Mouse (Mus musculus) neural tube, embryonic 11.5 days (tissue): Measurements from ENCODE around the gene Foxn3. TPM values are rescaled to one million over a fixed set of nuclear protein-coding genes. Genes with fewer than 3 reads are reported as not detected.
A peak's percentile ranks its signal among the peaks of the same experiment; 100 is the strongest.

Source experiments
- ATAC-seq: fragments of 200-750 bp; cut with Nextera tagmentation; 2 replicates; pipeline ENCODE4 v1.8.0; 2017; ENCODE audit warnings: moderate number of reproducible peaks, mild to moderate bottlenecking, moderate TSS enrichment, moderate library complexity; ENCODE audit not compliant: insufficient read depth, low FRiP score, low TSS enrichment
- DNase-seq: peaks from one replicate; pipeline ENCODE4 v3.0.0-alpha.2; 2015; ENCODE audit warnings: low spot score
- H3K27ac ChIP-seq: fragments of 300-500 bp; sonication (generic); 2 replicates; pipeline ENCODE4 v1.5.1; 2014; ENCODE audit warnings: low read depth, mild to moderate bottlenecking, low read length
- H3K27me3 ChIP-seq: fragments of 300-500 bp; sonication (generic); 2 replicates; pipeline ENCODE4 v1.6.1; 2014; ENCODE audit warnings: mild to moderate bottlenecking, low read length, mixed read lengths; ENCODE audit not compliant: control insufficient read depth, insufficient read depth
- H3K36me3 ChIP-seq: fragments of 300-500 bp; sonication (generic); 2 replicates; pipeline ENCODE4 v1.6.1; 2014; ENCODE audit warnings: mild to moderate bottlenecking, low read length, moderate library complexity, mixed read lengths; ENCODE audit not compliant: control insufficient read depth, insufficient read depth
- H3K4me1 ChIP-seq: fragments of 300-500 bp; sonication (generic); 2 replicates; pipeline ENCODE4 v1.6.1; 2014; ENCODE audit warnings: low read length, mixed read lengths; ENCODE audit not compliant: control insufficient read depth, insufficient read depth
- H3K4me2 ChIP-seq: fragments of 300-500 bp; sonication (generic); 2 replicates; pipeline ENCODE4 v1.6.1; 2014; ENCODE audit warnings: low read depth, mild to moderate bottlenecking, moderate library complexity
- H3K4me3 ChIP-seq: fragments of 300-500 bp; sonication (generic); 2 replicates; pipeline ENCODE4 v1.5.1; 2014; ENCODE audit warnings: low read depth, low read length
- H3K9ac ChIP-seq: fragments of 300-500 bp; sonication (generic); 2 replicates; pipeline ENCODE4 v1.6.1; 2014; ENCODE audit warnings: mild to moderate bottlenecking, low read length
- H3K9me3 ChIP-seq: fragments of 300-500 bp; sonication (generic); 2 replicates; pipeline ENCODE4 v1.6.1; 2016; ENCODE audit warnings: low read length; ENCODE audit not compliant: control insufficient read depth
- WGBS: fragments of 180-500 bp; shearing (Covaris S2); extraction: QIAGEN DNeasy Blood & Tissue Kit; methylation state at CpG from one replicate; pipeline ENCODE4 v1.1.7; 2014; 5-methylcytosine and 5-hydroxymethylcytosine counted together
- polyA plus RNA-seq: library from polyadenylated mRNA; unstranded; fragments of >200 nt; fragmentation: Nextera tagmentation; extraction: Ambion mirVana; gene quantifications from 2 replicates; pipeline ENCODE4 v1.2.1, GENCODE M21; 2014

The Foxn3 gene
- polyA plus RNA-seq, 1 experiment from 2014 or later: 85.8 TPM

DNA sequence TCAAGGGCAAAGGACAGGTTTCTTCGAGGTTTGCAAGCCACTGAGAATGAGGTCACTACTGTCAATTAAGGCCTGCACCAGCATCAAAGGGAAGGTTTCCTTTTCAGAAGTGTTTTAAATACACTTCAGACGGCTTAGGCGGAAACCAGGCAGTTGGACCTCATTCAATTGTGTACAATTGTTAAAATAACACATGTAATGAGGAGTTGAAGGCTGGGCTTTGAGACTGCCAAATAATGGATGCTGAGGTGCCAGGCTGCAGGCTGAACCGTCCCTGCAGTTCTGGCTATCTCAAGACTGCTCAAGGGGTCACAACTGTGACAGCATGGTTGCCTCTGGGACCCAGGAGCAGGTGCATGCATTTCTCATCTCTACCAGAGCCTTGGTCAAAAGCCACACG lies 89.2 kb downstream of the Foxn3 start:
- Histone ChIP-seq H3K27ac (no peak overlapping the region), H3K36me3 (no peaks in the 10 kb centered on the region), H3K27me3 (no peaks in the 10 kb centered on the region), H3K9me3 (no peaks in the 10 kb centered on the region), H3K4me1 (no peaks in the 10 kb centered on the region), H3K4me3 (no peak overlapping the region), H3K4me2 (no peak overlapping the region), H3K9ac (no peak overlapping the region)
- no peak for DNase-seq
- WGBS: 55% methylated on average over 5 of the region's 5 CpGs
- ATAC-seq: no peak

DNA sequence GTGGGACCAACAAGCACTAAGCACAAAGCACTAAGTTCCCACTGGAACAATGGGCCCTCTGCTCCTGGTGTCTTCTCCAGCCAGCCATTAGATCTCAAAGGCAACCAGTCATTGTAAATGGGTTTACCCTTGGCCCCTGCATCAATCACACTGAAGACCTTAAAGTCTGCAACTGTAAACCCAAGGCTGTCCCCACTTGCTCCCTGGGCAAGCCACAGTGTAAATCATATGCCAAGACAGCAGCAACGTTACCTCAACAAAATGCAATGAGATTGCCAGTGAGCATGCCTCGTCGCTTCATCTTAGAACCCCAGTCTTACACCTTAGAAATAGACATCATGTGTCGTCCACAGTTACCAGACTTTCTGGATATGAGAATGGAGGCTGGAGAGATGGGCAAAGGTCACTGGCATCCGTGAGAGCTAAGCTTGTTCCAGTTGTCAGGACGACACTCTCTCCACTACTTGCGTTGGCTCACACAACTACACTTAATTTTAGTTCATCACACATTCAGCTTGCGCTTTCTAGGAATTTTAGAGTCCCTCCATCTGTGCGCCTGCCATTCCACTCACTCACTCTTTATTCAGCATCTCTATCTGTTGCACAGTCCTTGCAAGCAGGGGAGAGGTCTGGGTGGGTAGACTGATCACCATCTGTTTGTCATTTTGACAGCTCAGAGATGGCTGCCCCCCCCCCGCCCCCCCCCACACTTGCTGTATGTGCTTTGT lies 89.8 kb downstream of the Foxn3 start:
- Histone ChIP-seq H3K36me3 (no peaks in the 10 kb centered on the region), H3K9ac (no peak overlapping the region), H3K4me3 (no peak overlapping the region), H3K4me1 (no peaks in the 10 kb centered on the region; the same call in 1 of the 2 replicates), H3K4me2 (no peak overlapping the region), H3K9me3 (no peaks in the 10 kb centered on the region), H3K27me3 (no peaks in the 10 kb centered on the region), H3K27ac (no peak overlapping the region)
- ATAC-seq (no peak), DNase-seq (no peak)
- 84% methylated on average over 10 of the region's 10 CpGs for WGBS

DNA sequence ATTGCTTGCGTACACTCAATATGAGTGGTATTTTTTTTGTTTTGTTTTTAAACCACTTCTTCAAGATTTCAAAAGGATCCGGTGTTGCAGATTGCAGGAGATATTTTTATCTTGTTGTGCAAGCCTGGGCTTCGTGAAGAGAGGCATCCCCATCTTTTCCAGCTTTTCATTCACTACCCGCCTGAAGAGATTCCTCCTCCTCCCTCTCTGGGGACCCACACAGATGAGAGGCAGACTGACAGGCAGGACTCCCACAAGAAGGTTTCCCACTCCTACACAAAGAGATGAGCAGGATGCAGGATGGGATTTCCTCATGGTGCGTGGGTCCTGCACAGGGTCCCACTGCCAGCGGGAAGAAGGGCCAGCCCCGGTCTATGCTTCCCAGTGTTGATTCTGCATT lies 92.0 kb downstream of the Foxn3 start:
- no peaks in the 10 kb centered on the region for H3K9me3 ChIP-seq
- H3K4me1 ChIP-seq: peaks cover 8% of the 10 kb centered on the region; the same call in 1 of the 2 replicates
- H3K4me2 ChIP-seq: no peak overlapping the region
- whole genome bisulfite sequencing: 89% methylated on average over 7 of the region's 7 CpGs
- H3K27ac ChIP-seq: no peak overlapping the region
- H3K4me3 ChIP-seq: no peak overlapping the region
- no peak for ATAC-seq
- H3K27me3 ChIP-seq: no peaks in the 10 kb centered on the region
- H3K9ac ChIP-seq: no peak overlapping the region
- H3K36me3 ChIP-seq: no peaks in the 10 kb centered on the region
- no peak for DNase-seq

DNA sequence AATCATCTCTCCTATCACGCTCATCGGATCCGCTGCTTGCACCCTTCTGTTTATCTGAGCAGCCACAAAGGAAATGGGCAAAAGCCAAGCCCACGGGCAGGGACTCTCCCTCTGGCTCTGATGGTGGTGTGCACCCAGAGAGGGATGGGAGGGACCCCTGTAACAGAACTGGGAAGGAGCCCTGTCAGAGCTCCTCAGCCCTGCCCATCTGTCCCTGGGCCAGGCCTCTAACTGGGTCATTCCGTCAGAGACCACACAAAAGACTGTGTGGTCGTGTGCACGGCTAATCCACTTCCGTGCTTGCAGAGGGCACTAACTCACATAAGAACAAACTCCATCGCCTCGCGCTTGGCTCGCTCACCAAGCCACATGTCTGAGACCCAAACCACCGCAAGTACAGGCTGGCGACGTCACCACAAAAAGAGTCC lies 95.5 kb downstream of the Foxn3 start:
- no peaks in the 10 kb centered on the region for H3K9me3 ChIP-seq
- 65% methylated on average over 15 of the region's 15 CpGs for WGBS
- ATAC-seq (peak; percentile 69), DNase-seq (peak; percentile 43)
- H3K27me3 ChIP-seq: no peaks in the 10 kb centered on the region
- H3K36me3 ChIP-seq: no peaks in the 10 kb centered on the region
- peaks cover 8% of the 10 kb centered on the region; the same call in 1 of the 2 replicates for H3K4me1 ChIP-seq
- H3K27ac ChIP-seq: no peak overlapping the region
- no peak overlapping the region for H3K4me3 ChIP-seq
- no peak overlapping the region for H3K9ac ChIP-seq
- no peak overlapping the region for H3K4me2 ChIP-seq

DNA sequence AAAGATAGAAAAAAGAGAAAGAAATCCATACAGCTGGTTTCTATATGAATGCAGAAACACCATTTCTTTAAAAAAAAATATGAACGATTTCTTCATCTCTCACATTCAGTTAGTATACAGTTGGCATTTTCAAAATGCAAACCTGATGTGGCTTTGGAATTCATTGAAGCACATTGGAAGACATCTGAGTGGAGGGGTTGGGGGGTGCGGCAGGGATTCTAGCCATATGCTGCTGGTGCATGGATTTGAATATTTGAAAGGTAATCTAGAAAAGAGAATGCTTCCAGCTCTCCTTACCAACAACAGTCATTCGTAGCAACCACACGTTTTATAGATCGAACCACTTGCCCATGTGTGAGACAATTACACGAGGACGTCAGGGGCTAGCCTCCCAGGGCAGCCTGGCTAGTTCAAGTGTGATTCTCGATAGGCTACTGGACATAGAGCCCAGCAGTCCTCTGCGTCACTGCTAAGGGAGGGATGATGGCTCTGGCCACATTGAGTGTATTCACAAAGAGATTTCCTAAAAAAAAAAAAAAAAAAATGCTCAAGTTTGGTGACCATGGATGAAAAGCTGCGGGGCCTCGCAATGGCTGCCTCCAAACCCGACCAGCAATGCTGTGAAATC lies 96.0 kb downstream of the Foxn3 start:
- DNase-seq (no peak), ATAC-seq (0 out of 2 replicates have a peak, but pooled peaks have one; percentile 31)
- WGBS: 78% methylated on average over 12 of the region's 12 CpGs
- Histone ChIP-seq H3K27me3 (no peaks in the 10 kb centered on the region), H3K36me3 (no peaks in the 10 kb centered on the region), H3K9ac (no peak overlapping the region), H3K4me3 (no peak overlapping the region), H3K4me1 (peaks cover 8% of the 10 kb centered on the region; the same call in 1 of the 2 replicates), H3K27ac (no peak overlapping the region), H3K4me2 (no peak overlapping the region), H3K9me3 (no peaks in the 10 kb centered on the region)

DNA sequence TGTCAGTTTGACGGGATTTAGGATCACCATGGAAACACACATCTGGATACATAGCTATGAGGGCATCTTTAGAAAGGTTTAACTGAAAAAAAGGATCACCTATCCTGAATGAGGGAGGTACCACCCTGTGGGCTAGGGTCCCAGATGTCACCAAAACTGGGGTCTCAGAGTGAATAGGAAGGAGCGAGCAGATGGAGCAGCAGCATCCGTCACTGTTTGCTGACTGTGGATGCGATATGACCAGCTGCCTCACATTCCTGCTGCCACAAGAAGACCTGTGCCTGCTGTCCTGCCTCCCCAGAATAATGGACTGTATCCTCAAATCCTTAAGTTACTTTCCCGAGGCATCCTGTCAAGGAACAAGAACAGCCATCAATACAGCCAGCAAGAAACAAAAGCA lies 97.0 kb downstream of the Foxn3 start:
- H3K9me3 ChIP-seq: no peaks in the 10 kb centered on the region
- H3K9ac ChIP-seq: no peak overlapping the region
- H3K27me3 ChIP-seq: no peaks in the 10 kb centered on the region
- 61% methylated on average over 5 of the region's 5 CpGs for WGBS
- no peaks in the 10 kb centered on the region for H3K36me3 ChIP-seq
- H3K27ac ChIP-seq: no peak overlapping the region
- no peak overlapping the region for H3K4me2 ChIP-seq
- no peak overlapping the region for H3K4me3 ChIP-seq
- ATAC-seq (no peak), DNase-seq (peak; percentile 26)
- H3K4me1 ChIP-seq: peaks cover 8% of the 10 kb centered on the region; the same call in 1 of the 2 replicates

DNA sequence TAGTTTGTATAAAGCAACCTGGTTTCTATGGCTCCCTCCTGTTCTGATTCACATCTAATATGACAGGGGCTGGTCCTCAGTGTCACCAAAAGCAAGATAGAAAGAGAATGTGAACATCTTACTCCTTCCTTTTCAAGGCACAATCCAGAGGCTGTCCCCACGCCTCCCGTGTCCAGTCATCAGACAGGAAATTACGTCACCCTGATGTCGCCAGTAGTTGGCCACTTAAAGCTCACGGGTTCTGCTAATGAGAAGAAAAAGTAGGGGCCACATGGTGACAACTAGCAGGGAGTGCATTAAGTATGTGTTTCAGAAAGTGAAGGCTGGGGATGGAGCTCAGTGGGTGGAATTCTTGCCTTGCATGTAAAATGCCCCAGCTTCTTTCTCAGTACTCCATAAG lies 99.1 kb downstream of the Foxn3 start:
- Histone ChIP-seq H3K9me3 (no peaks in the 10 kb centered on the region), H3K4me1 (peaks cover 8% of the 10 kb centered on the region; the same call in 1 of the 2 replicates), H3K4me2 (no peak overlapping the region), H3K36me3 (no peaks in the 10 kb centered on the region), H3K27ac (no peak overlapping the region), H3K27me3 (no peaks in the 10 kb centered on the region), H3K9ac (no peak overlapping the region), H3K4me3 (no peak overlapping the region)
- 81% methylated on average over 5 of the region's 5 CpGs for WGBS
- DNase-seq: no peak
- no peak for ATAC-seq

DNA sequence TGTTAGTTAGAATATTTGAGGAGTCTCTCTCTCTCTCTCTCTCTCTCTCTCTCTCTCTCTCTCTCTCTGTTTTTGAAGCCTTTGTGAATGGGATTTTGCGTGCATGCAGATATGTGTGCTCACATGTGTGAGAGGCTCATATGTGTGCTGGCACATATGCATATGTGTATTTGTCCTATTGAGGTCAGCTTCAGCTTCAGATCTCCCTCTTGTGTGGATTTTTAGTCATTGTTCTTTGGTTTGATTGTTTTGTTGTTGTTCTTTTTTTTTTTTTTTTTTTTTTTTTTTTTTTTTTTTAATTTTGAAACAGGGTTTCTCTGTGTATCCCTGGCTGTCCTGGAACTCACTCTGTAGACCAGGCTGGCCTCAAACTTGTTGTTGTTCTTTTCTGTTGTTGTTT lies 100.5 kb downstream of the Foxn3 start:
- no peak for DNase-seq
- Histone ChIP-seq H3K27ac (no peak overlapping the region), H3K9me3 (no peaks in the 10 kb centered on the region), H3K36me3 (no peaks in the 10 kb centered on the region), H3K4me3 (no peak overlapping the region), H3K9ac (no peak overlapping the region), H3K27me3 (no peaks in the 10 kb centered on the region), H3K4me2 (no peak overlapping the region), H3K4me1 (peaks cover 2% of the 10 kb centered on the region)
- 89% methylated on average over 1 of the region's 1 CpGs for WGBS
- no peak for ATAC-seq

DNA sequence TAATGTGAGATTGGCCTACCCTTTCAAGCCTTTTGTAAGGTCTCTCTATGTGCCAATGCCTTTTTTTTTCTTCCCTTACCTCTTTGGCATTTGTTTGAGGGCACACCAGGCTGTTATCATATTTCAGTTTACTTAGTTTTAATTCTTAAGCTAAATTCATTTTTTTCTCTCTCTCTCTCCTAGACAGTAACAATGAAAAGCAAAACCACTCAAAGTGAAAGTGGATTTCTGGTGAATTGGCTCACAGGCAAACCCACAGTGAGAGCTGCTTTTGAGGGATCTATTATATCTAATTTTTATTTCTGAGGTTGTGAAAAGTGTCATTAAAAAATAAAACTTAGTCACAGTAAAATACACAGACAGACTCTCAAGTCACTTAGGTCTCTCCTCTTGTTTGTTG lies 101.1 kb downstream of the Foxn3 start:
- H3K27ac ChIP-seq: no peak overlapping the region
- no peak overlapping the region for H3K4me3 ChIP-seq
- no peak overlapping the region for H3K9ac ChIP-seq
- H3K36me3 ChIP-seq: no peaks in the 10 kb centered on the region
- no peak for DNase-seq
- ATAC-seq: no peak
- H3K9me3 ChIP-seq: no peaks in the 10 kb centered on the region
- H3K4me1 ChIP-seq: peaks cover 3% of the 10 kb centered on the region; the same call in 1 of the 2 replicates
- H3K4me2 ChIP-seq: no peak overlapping the region
- H3K27me3 ChIP-seq: no peaks in the 10 kb centered on the region
